14 mouse cellular contexts compared by ENCODE assay signal in genomic region chr9:36905452-36905851, GRCm38 (mm10).
DNase-seq lines count a peak whose midpoint lies in the region; TF ChIP-seq lines count a peak whose summit lies in the region.
"Had no signal": no experiment of that assay in that cellular context is flagged by ENCODE, and none has a peak within 500 bp of the region (broad histone marks: within the 10 kb centered on the region; RNA-seq: fewer than 3 reads in every experiment).

No protein-coding gene starts in this region.

- H3K4me1 ChIP-seq in cerebellum, adult 2 months (ENCODE audit: control insufficient read depth, insufficient read depth, low read length): no peaks in the 10 kb centered on the region

- WGBS in cerebellum, adult 2 months: 43% methylated on average over 4 of the region's 4 CpGs

- no peaks in the 10 kb centered on the region for H3K27me3 ChIP-seq in cerebellum, adult 2 months (ENCODE audit: control insufficient read depth, insufficient read depth, low read length)
- H3K27me3 ChIP-seq: embryonic facial prominence, embryonic 15.5 days had no signal

- no peak for TF ChIP-seq CTCF in cerebellum, adult 2 months (IDR thresholded peaks at IDR 0.05; ENCODE audit: borderline replicate concordance, insufficient read depth, low read depth, low read length)

- no peak for TF ChIP-seq POLR2A in cerebellum, adult 2 months (IDR thresholded peaks at IDR 0.05; ENCODE audit: borderline replicate concordance, insufficient read depth, low read length)

- H3K27ac ChIP-seq in cerebellum, adult 2 months (ENCODE audit: insufficient read depth, low read length): no peak overlapping the region
- H3K27ac ChIP-seq: embryonic facial prominence, embryonic 15.5 days; layer of hippocampus, adult 2 months; limb, embryonic 13.5 days had no signal

- DNase-seq in cerebellum, postnatal 10 days: peak; percentile 54 to 56
- no peak for DNase-seq in cerebellum, adult 2 months
- DNase-seq in kidney, postnatal 4 days: peak; percentile 19 to 24
- no peak for DNase-seq in kidney, postnatal 25 days
- DNase-seq in thymus, postnatal 0 days (ENCODE audit: low spot score): peak; percentile 21
- no peak for DNase-seq in thymus, postnatal 10 days (ENCODE audit: low spot score in 2 of 2)
- DNase-seq in spleen, postnatal 14 days (ENCODE audit: low spot score in 2 of 2): no peak
- no peak for DNase-seq in right cerebral cortex, postnatal 36 days (ENCODE audit: low spot score in 2 of 2)
- DNase-seq: cerebellum, postnatal 14 days; forebrain, postnatal 0 days; spleen, adult 18-20 months had no signal

- H3K4me3 ChIP-seq in cerebellum, adult 2 months (replicated peaks; ENCODE audit: insufficient read depth, low read depth, low read length): no peak overlapping the region
- H3K4me3 ChIP-seq: embryonic facial prominence, embryonic 15.5 days; layer of hippocampus, adult 2 months; limb, embryonic 13.5 days had no signal

Comparison
In these comparisons a context has a peak if more than half of its experiments do, and no peak if none do; other contexts are left out.
1. DNase-seq: peak in cerebellum, postnatal 10 days (2 of 2), kidney, postnatal 4 days (2 of 2) and thymus, postnatal 0 days (single experiment); none in cerebellum, adult 2 months (0 of 2), kidney, postnatal 25 days (0 of 2), thymus, postnatal 10 days (0 of 2), spleen, postnatal 14 days (0 of 2) and right cerebral cortex, postnatal 36 days (0 of 2).